ENCODE assay signal across 8 mouse cellular contexts in genomic region chr8:95434686-95435439, GRCm38 (mm10). TPM values are rescaled to one million over a fixed set of nuclear protein-coding genes. Genes with fewer than 3 reads are reported as not detected.
DNase-seq lines count a peak whose midpoint lies in the region; ATAC-seq lines count a peak whose summit lies in the region.

Gene Cfap20 (minus strand): TSS chr8:95434869.

- ATAC-seq in intestine, embryonic 14.5 days (replicated peaks; ENCODE audit: low FRiP score, low TSS enrichment, low read depth): peak; percentile 97

- peak within 1 kb of the TSS; percentile 91 for H3K4me3 ChIP-seq in intestine, embryonic 14.5 days (ENCODE audit: low read depth, low read length)

- no peaks in the 10 kb centered on the region for H3K36me3 ChIP-seq in intestine, embryonic 14.5 days (ENCODE audit: control insufficient read depth, insufficient read depth, low read length)

- peaks cover 24% of the 10 kb centered on the region for H3K4me1 ChIP-seq in intestine, embryonic 14.5 days (replicated peaks; ENCODE audit: control insufficient read depth, insufficient read depth, low read length)

- peak within 1 kb of the TSS; percentile 86 for H3K9ac ChIP-seq in intestine, embryonic 14.5 days (ENCODE audit: low read length)

- WGBS in intestine, embryonic 14.5 days: 1% methylated on average over 46 of the region's 51 CpGs

- intact Hi-C loops in left cerebral cortex, postnatal 14 days (cut with DNase I): loop anchor here (2.0 to 10.0 kb wide), 2 partner anchors 82 to 260 kb away; partner anchors contain the start of gene Mmp15

- peak within 1 kb of the TSS; percentile 93 for H3K4me2 ChIP-seq in intestine, embryonic 14.5 days (ENCODE audit: low read length)

- no peaks in the 10 kb centered on the region for H3K9me3 ChIP-seq in intestine, embryonic 14.5 days (ENCODE audit: control insufficient read depth, low read length)

- H3K27ac ChIP-seq in intestine, embryonic 14.5 days (ENCODE audit: low read depth): peak within 1 kb of the TSS; percentile 90

- no peaks in the 10 kb centered on the region for H3K27me3 ChIP-seq in intestine, embryonic 14.5 days (replicated peaks; ENCODE audit: control insufficient read depth, insufficient read depth, low read length)

- DNase-seq in adrenal gland, adult 18-20 months (ENCODE audit: low spot score in 2 of 2): peak; percentile 98
- peak; percentile 100 for DNase-seq in embryo, embryonic 11 days
- DNase-seq in gastrocnemius, postnatal 25 days: peak; percentile 99
- DNase-seq in intestine, embryonic 14.5 days (ENCODE audit: low spot score): peak; percentile 99
- peak; percentile 99 for DNase-seq in left cerebral cortex, postnatal 14 days (ENCODE audit: low spot score in 2 of 2)
- peak; percentile 99 for DNase-seq in mesoderm, embryonic 11.5 days (ENCODE audit: low read depth, low spot score)
- peak; percentile 97 to 98 for DNase-seq in right cerebral cortex, postnatal 36 days (ENCODE audit: low spot score in 2 of 2)
- peak; percentile 99 for DNase-seq in yolk sac, embryonic 10.5 days (ENCODE audit: low spot score)

RNA-seq across cellular contexts. Expression of gene Cfap20, which starts in this region (rescaled TPM):
- total RNA-seq in adrenal gland, adult 18-20 months (2021): 10 to 100 TPM; 25.8 to 33.6 TPM
- total RNA-seq in gastrocnemius, postnatal 25 days (2021): 1 to 10 TPM; 7.5 TPM
- polyA plus RNA-seq in intestine, embryonic 14.5 days (2014; fragmentation: Nextera tagmentation; extraction: Ambion mirVana): 157 and 159 TPM in 2 replicates
- total RNA-seq in left cerebral cortex, postnatal 14 days (2021): 10 to 100 TPM; 64.9 to 65.9 TPM

Comparison
In these comparisons a context has a peak if more than half of its experiments do, and no peak if none do; other contexts are left out.
1. Peak in every context shown above with its lines: DNase-seq, ATAC-seq, H3K4me3 ChIP-seq and H3K27ac ChIP-seq.